Mouse (Mus musculus): ENCODE measurements around the gene Npc1l1. TPM values are rescaled to one million over a fixed set of nuclear protein-coding genes. Genes with fewer than 3 reads are reported as not detected.

Npc1l1 gene
- total and polyA plus RNA-seq, 2 experiments: 0.05 TPM; not detected in 1

- Histone ChIP-seq H3K27ac (replicated peaks; ENCODE audit: insufficient read depth, low read depth, low read length) (peak overlapping the region; percentile 70), H3K9ac (ENCODE audit: low read depth, low read length) (peak overlapping the region; percentile 20), H3K4me3 (ENCODE audit: insufficient read depth, low read depth, low read length) (no peak overlapping the region), H3K4me1 (ENCODE audit: control insufficient read depth, insufficient read depth, low read length) (peaks cover 19% of the 10 kb centered on the region), H3K27me3 (ENCODE audit: control insufficient read depth, insufficient read depth, low read length) (no peaks in the 10 kb centered on the region), H3K79me2 (ENCODE audit: control insufficient read depth, insufficient read depth, low read length) (peaks cover 22% of the 10 kb centered on the region), H3K36me3 (ENCODE audit: control insufficient read depth, insufficient read depth, low read length) (no peaks in the 10 kb centered on the region)
- TF ChIP-seq CTCF (IDR thresholded peaks at IDR 0.05; ENCODE audit: low read depth, low read length) (no peak), POLR2A (IDR thresholded peaks at IDR 0.05; ENCODE audit: extremely low read depth, insufficient read depth, low read length) (no peak)
- DNase-seq (ENCODE audit: extremely low read depth, low read depth, low spot score): peak; percentile 93
- 28% methylated on average over 7 of the region's 7 CpGs for WGBS
Observed at GRCm38 (mm10) chr11:6165391-6166081, 64.4 kb downstream of the Npc1l1 start.

- H3K9ac ChIP-seq (ENCODE audit: low read depth, low read length): no peak overlapping the region
Observed at GRCm38 (mm10) chr11:6164781-6165180, 65.2 kb downstream of the Npc1l1 start.

GRCm38 (mm10) chr11:6163706-6164105, 66.2 kb downstream of the Npc1l1 start:
- no peak overlapping the region for H3K9ac ChIP-seq (ENCODE audit: low read depth, low read length)
- 89% methylated on average over 12 of the region's 12 CpGs for WGBS
- H3K36me3 ChIP-seq (ENCODE audit: control insufficient read depth, insufficient read depth, low read length): no peaks in the 10 kb centered on the region
- no peak for DNase-seq (ENCODE audit: extremely low read depth, low read depth, low spot score)
- no peak overlapping the region for H3K4me3 ChIP-seq (ENCODE audit: insufficient read depth, low read depth, low read length)
- H3K79me2 ChIP-seq (ENCODE audit: control insufficient read depth, insufficient read depth, low read length): peaks cover 15% of the 10 kb centered on the region; the same call in 1 of the 2 replicates
- H3K4me1 ChIP-seq (ENCODE audit: control insufficient read depth, insufficient read depth, low read length): peaks cover 30% of the 10 kb centered on the region
- no peak for TF ChIP-seq CTCF (IDR thresholded peaks at IDR 0.05; ENCODE audit: low read depth, low read length)
- no peaks in the 10 kb centered on the region for H3K27me3 ChIP-seq (ENCODE audit: control insufficient read depth, insufficient read depth, low read length)
- H3K27ac ChIP-seq (replicated peaks; ENCODE audit: insufficient read depth, low read depth, low read length): no peak overlapping the region

More at GRCm38 (mm10) chr11:6164781-6165180, 65.2 kb downstream of the Npc1l1 start:
- no peak for TF ChIP-seq POLR2A (IDR thresholded peaks at IDR 0.05; ENCODE audit: extremely low read depth, insufficient read depth, low read length)
- no peak for TF ChIP-seq CTCF (IDR thresholded peaks at IDR 0.05; ENCODE audit: low read depth, low read length)
- H3K27me3 ChIP-seq (ENCODE audit: control insufficient read depth, insufficient read depth, low read length): no peaks in the 10 kb centered on the region
- H3K79me2 ChIP-seq (ENCODE audit: control insufficient read depth, insufficient read depth, low read length): peaks cover 20% of the 10 kb centered on the region
- no peak for DNase-seq (ENCODE audit: extremely low read depth, low read depth, low spot score)
- H3K4me1 ChIP-seq (ENCODE audit: control insufficient read depth, insufficient read depth, low read length): peaks cover 25% of the 10 kb centered on the region
- H3K36me3 ChIP-seq (ENCODE audit: control insufficient read depth, insufficient read depth, low read length): no peaks in the 10 kb centered on the region
- 85% methylated on average over 7 of the region's 7 CpGs for WGBS
- H3K4me3 ChIP-seq (ENCODE audit: insufficient read depth, low read depth, low read length): no peak overlapping the region
- H3K27ac ChIP-seq (replicated peaks; ENCODE audit: insufficient read depth, low read depth, low read length): peak overlapping the region; percentile 52

- TF ChIP-seq CTCF (IDR thresholded peaks at IDR 0.05; ENCODE audit: low read depth, low read length): no peak
- no peak for TF ChIP-seq POLR2A (IDR thresholded peaks at IDR 0.05; ENCODE audit: extremely low read depth, insufficient read depth, low read length)
Observed at GRCm38 (mm10) chr11:6163062-6163461, 66.9 kb downstream of the Npc1l1 start.

GRCm38 (mm10) chr11:6161549-6161948, 68.4 kb downstream of the Npc1l1 start:
- DNase-seq (ENCODE audit: extremely low read depth, low read depth, low spot score): peak; percentile 49
- H3K79me2 ChIP-seq (ENCODE audit: control insufficient read depth, insufficient read depth, low read length): peaks cover 15% of the 10 kb centered on the region; the same call in 1 of the 2 replicates
- no peak overlapping the region for H3K9ac ChIP-seq (ENCODE audit: low read depth, low read length)
- no peak overlapping the region for H3K4me3 ChIP-seq (ENCODE audit: insufficient read depth, low read depth, low read length)
- H3K36me3 ChIP-seq (ENCODE audit: control insufficient read depth, insufficient read depth, low read length): no peaks in the 10 kb centered on the region
- TF ChIP-seq CTCF (IDR thresholded peaks at IDR 0.05; ENCODE audit: low read depth, low read length): no peak
- no peak for TF ChIP-seq POLR2A (IDR thresholded peaks at IDR 0.05; ENCODE audit: extremely low read depth, insufficient read depth, low read length)
- no peaks in the 10 kb centered on the region for H3K27me3 ChIP-seq (ENCODE audit: control insufficient read depth, insufficient read depth, low read length)
- H3K27ac ChIP-seq (replicated peaks; ENCODE audit: insufficient read depth, low read depth, low read length): no peak overlapping the region; the same call in 1 of the 2 replicates
- H3K4me1 ChIP-seq (ENCODE audit: control insufficient read depth, insufficient read depth, low read length): peaks cover 34% of the 10 kb centered on the region

More at GRCm38 (mm10) chr11:6163062-6163461, 66.9 kb downstream of the Npc1l1 start:
- H3K9ac ChIP-seq (ENCODE audit: low read depth, low read length): no peak overlapping the region
- WGBS: 95% methylated on average over 3 of the region's 3 CpGs
- H3K36me3 ChIP-seq (ENCODE audit: control insufficient read depth, insufficient read depth, low read length): no peaks in the 10 kb centered on the region
- H3K27me3 ChIP-seq (ENCODE audit: control insufficient read depth, insufficient read depth, low read length): no peaks in the 10 kb centered on the region
- no peak for DNase-seq (ENCODE audit: extremely low read depth, low read depth, low spot score)
- H3K79me2 ChIP-seq (ENCODE audit: control insufficient read depth, insufficient read depth, low read length): peaks cover 11% of the 10 kb centered on the region; the same call in 1 of the 2 replicates
- peaks cover 32% of the 10 kb centered on the region for H3K4me1 ChIP-seq (ENCODE audit: control insufficient read depth, insufficient read depth, low read length)
- H3K4me3 ChIP-seq (ENCODE audit: insufficient read depth, low read depth, low read length): no peak overlapping the region
- no peak overlapping the region for H3K27ac ChIP-seq (replicated peaks; ENCODE audit: insufficient read depth, low read depth, low read length)

Other genes starting within 250 kb of the Npc1l1 start
- 6.4 and 8.5 TPM in 2 replicates for gene Camk2b, start 163.8 kb downstream of the Npc1l1 start, total RNA-seq (2014; rRNA removed)
- 2.9 and 8.1 TPM in 2 replicates for gene Camk2b, start 163.8 kb downstream of the Npc1l1 start, polyA plus RNA-seq (2012; rRNA removed)
- gene A730071L15Rik, start 30.1 kb downstream of the Npc1l1 start, total RNA-seq (2014; rRNA removed): 0.09 and 0.13 TPM in 2 replicates
- 0.05 TPM in 1 of 2 replicates, not detected in the other for gene A730071L15Rik, start 30.1 kb downstream of the Npc1l1 start, polyA plus RNA-seq (2012; rRNA removed)
- 10.6 and 12.8 TPM in 2 replicates for gene Nudcd3, start 29.7 kb downstream of the Npc1l1 start, total RNA-seq (2014; rRNA removed)
- gene Nudcd3, start 29.7 kb downstream of the Npc1l1 start, polyA plus RNA-seq (2012; rRNA removed): 14.6 and 16.7 TPM in 2 replicates
- 28.5 and 31.8 TPM in 2 replicates for gene Ddx56, start 37.6 kb upstream of the Npc1l1 start, total RNA-seq (2014; rRNA removed)
- gene Ddx56, start 37.6 kb upstream of the Npc1l1 start, polyA plus RNA-seq (2012; rRNA removed): 19.2 and 30.0 TPM in 2 replicates
- gene Tmed4, start 44.7 kb upstream of the Npc1l1 start, total RNA-seq (2014; rRNA removed): 42.2 and 43.1 TPM in 2 replicates
- gene Tmed4, start 44.7 kb upstream of the Npc1l1 start, polyA plus RNA-seq (2012; rRNA removed): 80.1 and 83.2 TPM in 2 replicates
- gene Ogdh, start 61.5 kb upstream of the Npc1l1 start, total RNA-seq (2014; rRNA removed): 69.9 and 106 TPM in 2 replicates
- 71.1 and 85.2 TPM in 2 replicates for gene Ogdh, start 61.5 kb upstream of the Npc1l1 start, polyA plus RNA-seq (2012; rRNA removed)
- 3.0 and 4.4 TPM in 2 replicates for gene Zmiz2, start 158.9 kb upstream of the Npc1l1 start, total RNA-seq (2014; rRNA removed)
- 14.7 and 15.2 TPM in 2 replicates for gene Zmiz2, start 158.9 kb upstream of the Npc1l1 start, polyA plus RNA-seq (2012; rRNA removed)
- gene Ppia, start 185.3 kb upstream of the Npc1l1 start, total RNA-seq (2014; rRNA removed): 1,424 and 1,884 TPM in 2 replicates
- 454 and 472 TPM in 2 replicates for gene Ppia, start 185.3 kb upstream of the Npc1l1 start, polyA plus RNA-seq (2012; rRNA removed)
- 35.8 and 44.4 TPM in 2 replicates for gene H2afv, start 214.3 kb upstream of the Npc1l1 start, total RNA-seq (2014; rRNA removed)
- gene H2afv, start 214.3 kb upstream of the Npc1l1 start, polyA plus RNA-seq (2012; rRNA removed): 30.9 and 31.1 TPM in 2 replicates
- gene Purb, start 245.8 kb upstream of the Npc1l1 start, total RNA-seq (2014; rRNA removed): 11.2 and 12.6 TPM in 2 replicates
- gene Purb, start 245.8 kb upstream of the Npc1l1 start, polyA plus RNA-seq (2012; rRNA removed): 2.5 and 2.6 TPM in 2 replicates

All from liver, adult 2 months (tissue).